Mouse (Mus musculus) frontal cortex, adult 2 months (tissue): ENCODE results near the gene Ush1g. TPM values are rescaled to one million over a fixed set of nuclear protein-coding genes. Genes with fewer than 3 reads are reported as not detected.

Experiments used
- DNase-seq, 2 experiments: peaks; one replicate each; pipeline ENCODE4 v3.0.0; 2022; ENCODE audit warnings: low spot score in 1 of 2; ENCODE audit errors: extremely low spot score in 1 of 2
- polyA plus RNA-seq: library from polyadenylated mRNA; depleted of rRNA; stranded (reverse); fragments of >200 nt; gene quantifications from 2 replicates; pipeline ENCODE4 v1.2.3, GENCODE M21; 2012

The Ush1g gene
- polyA plus RNA-seq, 1 experiment = 7.8 TPM

DNA sequence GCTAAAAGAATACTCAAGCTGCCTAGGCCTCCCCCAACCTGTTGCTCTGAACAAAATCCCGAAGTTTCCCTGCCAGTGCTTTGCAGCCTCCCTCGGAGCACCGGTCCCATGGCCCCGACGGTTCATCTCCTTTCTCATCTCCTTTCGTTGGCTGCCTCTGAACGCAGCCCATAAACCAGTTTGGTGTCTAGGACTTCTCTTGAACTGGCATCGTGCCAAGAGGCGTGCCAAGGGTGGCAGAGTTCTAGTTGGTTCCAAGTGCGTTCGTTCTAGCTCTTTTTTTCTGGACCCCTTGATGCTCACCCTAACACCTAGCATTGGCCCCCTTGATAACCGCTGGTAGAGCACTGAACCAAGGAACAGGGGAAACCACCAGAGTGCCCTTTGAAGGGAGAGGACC is 13.4 kb upstream of the Ush1g start:
- no peak for DNase-seq

DNA sequence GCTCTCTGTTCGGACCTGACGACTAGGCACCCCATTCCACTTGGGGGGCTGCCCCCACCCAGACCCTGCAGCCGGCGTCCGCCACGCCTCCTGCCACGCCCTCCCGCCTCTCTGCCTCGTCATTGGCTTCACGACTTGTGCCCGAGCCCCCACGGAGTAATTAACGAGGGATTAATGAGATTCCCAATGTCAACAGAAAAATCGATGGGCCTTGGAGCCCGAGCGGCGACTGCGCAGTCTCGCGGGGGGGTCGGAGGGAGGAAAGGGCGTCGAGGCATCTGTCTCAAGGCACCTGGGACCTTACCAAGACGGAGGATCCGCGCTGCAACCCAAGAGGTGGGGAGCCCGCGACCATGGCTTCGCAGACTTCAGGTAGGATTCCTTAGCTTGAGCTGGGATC is 12.7 kb upstream of the Ush1g start, which contains the start of gene Otop3:
TSS of gene Otop3 (plus strand) at position 201 of the 400 bp plus-strand sequence.
- no peak for DNase-seq

- no peak for DNase-seq
These were observed 7.5 kb upstream of the Ush1g start for GRCm38 (mm10) chr11:115329339-115329738.

- peak in 1 of 2 experiments; percentile 64 for DNase-seq
These were observed 4.9 kb upstream of the Ush1g start for GRCm38 (mm10) chr11:115326730-115327129.

DNA sequence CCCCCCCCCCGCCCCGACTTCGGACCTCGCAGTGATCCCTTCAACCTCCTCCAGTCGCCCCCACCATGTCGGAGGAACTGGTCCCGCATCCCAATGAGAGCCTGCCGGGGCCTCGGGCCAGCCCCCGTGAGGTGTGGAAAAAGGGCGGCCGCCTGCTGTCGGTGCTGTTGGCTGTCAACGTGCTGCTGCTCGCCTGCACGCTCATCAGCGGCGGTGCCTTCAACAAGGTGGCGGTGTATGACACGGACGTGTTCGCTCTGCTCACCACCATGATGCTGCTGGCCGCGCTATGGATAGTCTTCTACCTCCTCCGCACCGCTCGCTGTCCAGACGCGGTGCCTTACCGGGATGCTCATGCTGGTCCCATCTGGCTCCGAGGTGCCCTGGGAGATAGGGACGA is 1.5 kb upstream of the Ush1g start:
- no peak for DNase-seq

- no peak for DNase-seq
These were observed 2.0 kb downstream of the Ush1g start for GRCm38 (mm10) chr11:115319704-115320383.

DNA sequence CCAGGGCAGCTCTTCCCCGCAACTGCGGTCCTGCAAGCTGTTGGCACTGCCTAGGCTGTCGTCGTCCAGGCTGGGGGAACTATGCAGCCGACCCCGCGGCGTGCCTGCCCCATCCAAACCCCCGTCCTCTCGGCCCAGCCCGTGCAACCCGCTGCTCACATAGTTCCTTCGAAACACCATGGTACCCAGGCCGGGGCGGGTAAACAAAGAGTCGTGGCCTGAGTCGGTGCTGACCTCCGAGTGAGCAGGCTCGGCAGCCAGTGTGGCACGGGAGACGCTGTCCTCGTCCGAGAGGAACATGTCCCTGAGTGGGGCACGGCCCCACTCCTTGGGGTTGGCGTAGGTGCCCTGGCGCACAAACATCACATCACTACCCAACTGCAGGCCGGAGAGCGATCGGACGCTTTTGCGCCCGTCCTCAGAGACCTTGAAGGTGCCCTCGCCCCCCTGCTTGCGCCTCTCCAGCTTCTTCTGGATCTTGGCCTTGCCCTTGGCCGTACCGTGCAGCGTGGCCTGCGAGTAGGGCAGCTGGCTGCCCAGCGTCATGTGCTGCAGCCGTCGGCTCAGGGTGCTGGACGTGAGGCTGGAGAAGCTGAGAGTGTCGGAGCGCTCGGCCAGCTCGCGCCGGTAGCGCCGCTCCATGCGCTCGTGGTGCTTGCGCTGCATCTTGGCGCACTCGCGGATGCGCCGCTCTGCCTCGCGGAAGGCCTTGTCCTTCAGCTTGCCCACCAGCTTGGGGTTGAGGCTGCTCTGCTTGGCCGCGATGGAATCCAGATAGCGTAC is 3.4 kb downstream of the Ush1g start:
- no peak for DNase-seq

- no peak for DNase-seq
These were observed 4.6 kb downstream of the Ush1g start for GRCm38 (mm10) chr11:115317204-115317603.

DNA sequence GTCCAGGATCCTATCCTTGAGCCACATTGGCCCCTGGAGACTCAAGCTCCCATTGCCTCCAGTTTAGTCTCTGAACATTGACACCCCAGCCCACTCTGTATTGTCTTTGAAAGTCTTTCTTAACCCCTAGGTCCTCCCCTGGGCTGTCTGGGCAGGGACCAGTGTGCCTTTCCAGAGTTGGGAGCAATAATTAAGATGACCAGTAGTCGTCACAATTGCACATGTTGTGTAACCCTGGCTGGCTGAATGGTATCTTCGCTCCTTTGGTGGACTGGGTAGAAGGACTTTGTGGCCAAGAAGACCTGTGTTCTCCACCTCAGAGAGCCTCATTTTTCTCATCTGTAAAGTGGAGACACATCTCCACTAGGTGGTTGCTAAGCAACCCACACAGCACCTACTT is 7.6 kb downstream of the Ush1g start:
- DNase-seq = no peak

DNA sequence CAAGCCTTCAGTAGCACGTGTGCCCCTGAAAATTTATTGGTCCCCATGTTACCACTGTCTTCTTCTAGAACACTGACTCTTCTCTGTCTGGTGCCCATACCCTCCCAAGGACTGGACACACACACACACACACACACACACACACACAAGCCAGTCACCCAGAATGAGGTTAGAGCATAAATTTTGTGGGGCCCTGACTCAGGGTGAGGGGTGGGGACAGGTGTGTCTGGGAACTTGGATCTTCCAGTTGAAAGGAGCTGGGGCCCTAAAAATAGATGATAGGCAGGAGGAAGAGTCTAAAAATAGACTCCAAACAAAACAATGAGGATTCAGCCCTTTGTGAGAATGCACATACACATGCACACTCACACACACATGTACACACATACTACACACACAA is 13.1 kb downstream of the Ush1g start:
- DNase-seq = no peak

GRCm38 (mm10) chr11:115306863-115307262 is 15.0 kb downstream of the Ush1g start, which contains the start of gene Otop2:
Gene Otop2, plus strand, starts transcription at chr11:115307163.
- no peak for DNase-seq

DNA sequence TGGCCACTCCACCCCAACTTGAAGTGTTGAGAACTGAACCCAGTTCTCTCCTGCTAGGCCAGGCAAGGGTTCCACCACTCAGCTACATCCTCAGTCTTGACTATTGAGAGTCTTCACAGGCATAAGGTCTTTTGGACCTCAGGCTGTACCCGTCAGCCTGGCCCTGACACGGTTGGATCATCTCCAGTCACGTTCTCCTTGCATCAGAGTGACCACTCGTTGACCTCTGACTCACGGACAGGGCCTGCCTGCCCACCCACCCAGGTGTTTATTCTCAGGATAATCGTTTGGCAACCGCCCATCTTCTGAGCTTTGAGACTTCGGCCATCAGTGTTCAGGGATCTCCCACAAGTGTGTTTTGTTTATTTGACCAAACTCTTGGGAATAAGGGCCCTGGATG is 18.7 kb downstream of the Ush1g start:
- no peak for DNase-seq

- no peak for DNase-seq
These were observed 20.5 kb downstream of the Ush1g start for GRCm38 (mm10) chr11:115301351-115301750.

DNA sequence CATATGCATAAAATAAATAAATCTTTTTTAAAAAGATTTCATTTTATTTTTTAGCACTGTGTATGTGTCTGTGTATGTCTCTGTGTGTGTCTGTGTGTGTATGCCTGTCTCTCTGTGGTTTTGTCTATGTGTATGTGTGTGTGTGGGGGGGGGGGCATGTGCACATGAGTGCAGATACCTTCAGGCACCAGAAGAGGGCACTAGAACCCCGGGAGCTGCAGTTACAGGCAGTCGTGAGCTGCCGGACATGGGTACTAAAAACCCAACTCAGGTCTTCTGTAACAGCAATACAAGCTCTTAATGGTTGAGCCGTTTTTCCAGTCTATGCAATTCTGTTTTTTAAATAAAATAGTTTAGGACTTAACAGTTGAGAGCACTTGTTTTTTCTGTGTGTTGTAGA is 21.1 kb downstream of the Ush1g start:
- no peak for DNase-seq

- DNase-seq = no peak
These were observed 23.7 kb downstream of the Ush1g start for GRCm38 (mm10) chr11:115298160-115298559.

- DNase-seq = peak; percentile 59 to 76
These were observed 24.5 kb downstream of the Ush1g start, which contains the start of gene Fads6 for GRCm38 (mm10) chr11:115297214-115297826. Gene Fads6, minus strand, starts transcription at chr11:115297663.

- DNase-seq = no peak
These were observed 25.2 kb downstream of the Ush1g start for GRCm38 (mm10) chr11:115296471-115297210.

DNA sequence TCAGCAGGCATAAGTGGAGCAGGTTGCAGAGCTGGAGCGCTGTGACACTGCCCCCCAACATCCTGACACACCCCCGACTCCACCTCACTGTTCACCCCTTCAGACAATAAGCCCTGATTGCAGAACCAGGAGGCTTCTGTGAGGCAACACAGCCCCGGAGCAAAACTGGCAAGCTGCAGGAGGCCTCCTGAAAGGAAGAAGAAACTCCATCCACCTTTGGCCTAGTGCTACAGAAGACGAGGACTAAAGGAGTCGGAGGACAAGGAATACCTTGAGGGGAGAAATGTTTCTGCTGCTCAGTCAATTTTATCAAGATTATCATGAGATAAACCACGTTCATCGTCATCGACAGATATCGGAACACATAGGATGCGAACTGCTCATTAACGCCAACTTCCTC is 25.9 kb downstream of the Ush1g start:
- DNase-seq = no peak

DNA sequence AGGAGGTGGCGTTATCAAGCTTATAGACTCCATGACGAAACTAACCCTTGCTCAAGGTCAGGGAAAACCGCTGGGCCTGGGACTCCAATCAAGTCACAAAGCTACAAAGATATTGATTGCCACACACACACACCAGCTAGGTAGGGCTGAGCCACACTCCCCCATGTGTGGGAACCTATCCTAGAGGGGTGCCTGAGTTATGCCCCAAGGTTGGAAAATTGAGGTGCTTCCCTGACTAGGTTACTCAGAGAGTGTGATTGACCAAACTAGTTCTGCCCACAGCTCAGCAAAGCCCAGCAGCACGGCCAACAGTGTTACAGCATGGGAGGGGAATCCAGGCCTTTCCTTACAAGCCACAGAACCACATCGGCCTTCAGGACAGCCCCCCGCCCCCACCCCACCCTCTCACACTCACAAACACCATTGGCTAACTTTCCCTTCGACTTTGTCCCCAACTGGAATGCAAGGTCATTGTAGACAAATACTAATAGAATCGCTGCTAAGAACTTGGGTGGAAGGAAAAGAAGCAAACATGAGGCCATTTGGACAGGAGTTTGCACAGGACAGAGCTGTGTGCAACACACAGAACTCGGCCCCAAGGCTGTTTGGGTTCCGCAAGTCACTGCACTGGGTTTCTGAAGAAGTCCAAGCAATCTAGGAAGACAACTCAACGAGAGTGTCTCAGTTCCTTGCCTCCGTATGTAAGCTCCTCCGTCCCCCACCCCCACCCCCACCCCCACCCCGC is 29.0 kb downstream of the Ush1g start:
- no peak for DNase-seq

GRCm38 (mm10) chr11:115291503-115291902 is 30.3 kb downstream of the Ush1g start:
- DNase-seq = no peak
